Mouse (Mus musculus) lung, embryonic 14.5 days (tissue): ENCODE data around the gene Gphn. TPM values are rescaled to one million over a fixed set of nuclear protein-coding genes. Genes with fewer than 3 reads are reported as not detected.

Experiments
- ATAC-seq: fragments of 200-750 bp; cut with Nextera tagmentation; 2 replicates; pipeline ENCODE4 v1.8.0; 2017; ENCODE audit warnings: mild to moderate bottlenecking, moderate TSS enrichment, moderate library complexity; ENCODE audit not compliant: insufficient read depth
- DNase-seq: peaks from one replicate; pipeline ENCODE4 v3.0.0-alpha.2; 2015
- H3K27ac ChIP-seq: fragments of 300-500 bp; sonication (generic); 2 replicates; pipeline ENCODE4 v1.5.1; 2014; ENCODE audit warnings: low read depth, mild to moderate bottlenecking, moderate library complexity
- H3K27me3 ChIP-seq: fragments of 300-500 bp; sonication (generic); 2 replicates; pipeline ENCODE4 v1.6.1; 2014; ENCODE audit warnings: low read length, control low read depth; ENCODE audit not compliant: insufficient read depth
- H3K36me3 ChIP-seq: fragments of 300-500 bp; sonication (generic); 2 replicates; pipeline ENCODE4 v1.6.1; 2014; ENCODE audit warnings: control low read depth; ENCODE audit not compliant: insufficient read depth
- H3K4me1 ChIP-seq: fragments of 300-500 bp; sonication (generic); 2 replicates; pipeline ENCODE4 v1.6.1; 2014; ENCODE audit warnings: antibody characterized with exemption, control low read depth; ENCODE audit not compliant: insufficient read depth
- H3K4me2 ChIP-seq: fragments of 300-500 bp; sonication (generic); 2 replicates; pipeline ENCODE4 v1.6.1; 2014; ENCODE audit warnings: mild to moderate bottlenecking
- H3K4me3 ChIP-seq: fragments of 300-500 bp; sonication (generic); 2 replicates; pipeline ENCODE4 v1.5.1; 2014; ENCODE audit warnings: low read depth, low read length
- H3K9ac ChIP-seq: fragments of 300-500 bp; sonication (generic); 2 replicates; pipeline ENCODE4 v1.6.1; 2014
- H3K9me3 ChIP-seq: fragments of 300-500 bp; sonication (generic); 2 replicates; pipeline ENCODE4 v1.6.1; 2016; ENCODE audit warnings: low read depth, low read length, control low read depth
- CTCF ChIP-seq: IDR thresholded peaks from 2 replicates; pipeline ENCODE4 v1.5.1; 2016; ENCODE audit warnings: antibody characterized with exemption, low read depth
- WGBS: fragments of 180-500 bp; shearing (Covaris S2); extraction: QIAGEN DNeasy Blood & Tissue Kit; methylation state at CpG from one replicate; pipeline ENCODE4 v1.1.7; 2014; 5-methylcytosine and 5-hydroxymethylcytosine counted together
- polyA plus RNA-seq: library from polyadenylated mRNA; unstranded; fragments of >200 nt; fragmentation: Nextera tagmentation; extraction: Ambion mirVana; gene quantifications from 2 replicates; pipeline ENCODE4 v1.2.1, GENCODE M21; 2014

The Gphn gene
- polyA plus RNA-seq, 1 experiment from 2014 or later, result 18.1 TPM

GRCm38 (mm10) chr12:78693281-78693680, 467.1 kb downstream of the Gphn start:
- no peak for TF ChIP-seq CTCF
- no peaks in the 10 kb centered on the region for H3K27me3 ChIP-seq
- H3K4me3 ChIP-seq, result no peak overlapping the region
- ATAC-seq, result no peak
- no peaks in the 10 kb centered on the region for H3K4me1 ChIP-seq
- H3K9me3 ChIP-seq, result no peaks in the 10 kb centered on the region
- no peaks in the 10 kb centered on the region for H3K36me3 ChIP-seq
- H3K27ac ChIP-seq, result no peak overlapping the region
- no peak overlapping the region for H3K9ac ChIP-seq
- H3K4me2 ChIP-seq, result no peak overlapping the region
- DNase-seq, result no peak
- 89% methylated on average over 2 of the region's 2 CpGs for WGBS

- Histone ChIP-seq H3K27me3 (no peaks in the 10 kb centered on the region), H3K9me3 (no peaks in the 10 kb centered on the region), H3K36me3 (no peaks in the 10 kb centered on the region), H3K9ac (no peak overlapping the region), H3K4me2 (no peak overlapping the region), H3K4me3 (no peak overlapping the region), H3K27ac (no peak overlapping the region), H3K4me1 (no peaks in the 10 kb centered on the region)
- no peak for TF ChIP-seq CTCF
- ATAC-seq, result no peak
- no peak for DNase-seq
- WGBS, result 74% methylated on average over 2 of the region's 2 CpGs
Measured at GRCm38 (mm10) chr12:78717783-78718182, 491.6 kb downstream of the Gphn start.

- H3K4me3 ChIP-seq, result no peak overlapping the region
- H3K27ac ChIP-seq, result no peak overlapping the region
- no peak for DNase-seq
- no peak for ATAC-seq
- WGBS, result 44% methylated on average over 4 of the region's 4 CpGs
- no peak for TF ChIP-seq CTCF
- H3K4me1 ChIP-seq, result no peaks in the 10 kb centered on the region
- H3K27me3 ChIP-seq, result no peaks in the 10 kb centered on the region
- H3K4me2 ChIP-seq, result no peak overlapping the region
- no peak overlapping the region for H3K9ac ChIP-seq
- no peaks in the 10 kb centered on the region for H3K36me3 ChIP-seq
- no peaks in the 10 kb centered on the region for H3K9me3 ChIP-seq
Measured at GRCm38 (mm10) chr12:78727723-78728122, 501.5 kb downstream of the Gphn start.

Other genes starting within 250 kb of the Gphn start
- gene Gm6657, start 32.1 kb upstream of the Gphn start, polyA plus RNA-seq, result not detected in 2 replicates